Mouse (Mus musculus): Measurements from ENCODE around the gene Aqp11. TPM values are rescaled to one million over a fixed set of nuclear protein-coding genes. Genes with fewer than 3 reads are reported as not detected.
A peak's percentile ranks its signal among the peaks of the same experiment; 100 is the strongest.

The Aqp11 gene
- total RNA-seq, 4 experiments from 2014 or later = 31.3 to 38.5 (median 34.4) TPM

DNA sequence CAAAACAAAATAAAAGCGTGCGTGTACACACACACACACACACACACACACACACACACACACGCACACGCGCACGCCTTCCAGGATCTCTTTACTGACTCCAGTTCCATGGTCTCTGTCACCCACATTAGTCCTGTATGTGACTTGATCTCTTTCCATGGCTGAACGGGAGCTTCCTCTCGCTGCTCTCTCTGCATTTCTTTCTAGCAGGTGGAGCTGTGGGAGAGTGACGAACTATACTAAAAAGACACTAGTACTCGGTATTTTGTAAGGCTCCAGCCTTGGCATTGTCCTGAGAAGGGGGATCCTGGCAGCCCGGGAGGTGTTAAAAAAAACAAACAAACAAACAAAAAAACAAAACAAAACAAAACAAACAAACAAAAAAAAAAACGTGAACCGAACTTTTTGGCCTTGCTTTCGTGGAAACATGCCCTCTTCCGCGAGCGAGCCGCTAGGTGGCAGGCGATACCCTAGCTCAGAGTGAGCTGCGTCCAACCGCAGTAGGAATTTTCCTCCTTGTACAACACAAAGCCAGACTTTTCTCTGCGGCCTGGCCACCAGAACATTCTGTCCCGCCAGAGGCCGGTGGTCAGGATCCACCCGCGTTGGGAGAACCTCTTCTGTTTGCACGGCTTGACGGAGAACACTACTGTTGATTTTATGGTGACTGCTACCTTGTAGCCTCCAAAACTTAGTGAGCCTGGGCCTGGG lies 9.9 kb upstream of the Aqp11 start:
- peak; percentile 68 to 82 for DNase-seq (ENCODE audit: low spot score in 2 of 2)

DNA sequence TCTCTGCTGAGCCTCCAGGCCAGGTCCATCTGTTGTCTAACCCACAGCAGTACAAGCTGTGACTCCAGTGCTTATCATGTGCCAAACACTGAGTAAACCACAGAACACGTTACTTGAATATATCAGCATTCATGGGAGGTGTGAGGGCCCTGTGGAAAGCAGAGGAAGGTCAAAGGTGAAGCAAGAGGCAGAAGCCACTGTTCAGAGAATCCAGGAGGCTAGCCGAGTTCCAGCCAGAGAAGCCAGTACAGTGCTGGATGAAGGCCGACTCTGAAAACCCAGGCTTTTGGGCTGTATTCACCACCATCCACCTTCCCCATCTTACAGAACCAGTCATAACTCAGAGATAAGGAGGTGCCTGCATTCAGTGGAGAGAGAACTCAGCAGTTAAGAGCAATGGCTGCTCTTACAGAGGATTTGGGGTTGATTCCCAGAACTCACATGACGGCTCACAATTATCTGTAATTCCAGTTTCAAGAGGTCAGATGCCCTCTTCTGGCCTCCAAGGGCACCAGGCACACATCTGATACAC lies 9.2 kb upstream of the Aqp11 start:
- no peak for DNase-seq (ENCODE audit: low spot score in 2 of 2)

DNA sequence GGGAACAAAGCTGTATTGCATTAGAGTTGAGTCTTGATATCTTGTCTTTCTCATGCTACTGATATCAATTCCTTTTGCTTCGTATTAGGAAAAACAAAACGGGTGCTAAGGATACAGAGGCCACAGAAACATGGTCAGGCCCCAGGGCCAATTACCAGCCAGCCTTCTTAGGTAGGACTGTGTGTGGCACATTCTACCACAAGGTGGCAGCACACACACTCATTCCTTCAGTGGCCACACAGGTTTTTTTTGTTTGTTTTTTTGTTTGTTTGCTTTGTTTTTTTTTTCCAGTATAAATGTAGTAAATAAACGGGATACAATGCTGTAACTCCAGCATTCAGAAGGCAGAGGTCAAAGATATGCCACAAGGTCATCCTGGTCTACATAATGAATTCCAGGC lies 7.2 kb upstream of the Aqp11 start:
- peak in 1 of 2 experiments; percentile 57 for DNase-seq (ENCODE audit: low spot score in 2 of 2)

DNA sequence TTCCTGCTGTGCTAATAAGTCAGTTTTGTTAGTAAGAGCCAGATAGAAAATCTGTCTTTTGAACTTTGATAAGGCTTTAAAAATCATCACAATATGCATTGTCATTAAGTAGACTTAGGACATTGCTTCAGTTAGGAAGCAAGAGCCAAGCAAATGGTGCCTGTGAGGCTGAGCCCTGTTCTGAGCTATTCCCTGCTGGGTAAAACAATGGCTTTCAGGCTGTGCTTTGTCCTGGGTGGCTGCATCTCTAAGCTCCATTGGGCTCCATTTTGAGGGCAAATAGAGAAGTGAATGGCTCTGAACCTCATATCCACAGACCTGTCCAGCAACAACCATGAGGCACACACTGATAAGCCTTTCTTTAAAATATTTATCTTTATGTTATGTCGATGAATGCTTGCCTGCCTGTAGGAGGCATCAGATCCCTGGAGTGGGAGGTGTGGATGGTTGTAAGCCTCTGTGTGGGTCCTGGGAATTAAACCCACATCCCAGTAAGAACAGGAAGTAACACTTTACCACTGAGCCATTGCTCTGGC lies 3.7 kb upstream of the Aqp11 start:
- no peak for DNase-seq (ENCODE audit: low spot score in 2 of 2)

DNA sequence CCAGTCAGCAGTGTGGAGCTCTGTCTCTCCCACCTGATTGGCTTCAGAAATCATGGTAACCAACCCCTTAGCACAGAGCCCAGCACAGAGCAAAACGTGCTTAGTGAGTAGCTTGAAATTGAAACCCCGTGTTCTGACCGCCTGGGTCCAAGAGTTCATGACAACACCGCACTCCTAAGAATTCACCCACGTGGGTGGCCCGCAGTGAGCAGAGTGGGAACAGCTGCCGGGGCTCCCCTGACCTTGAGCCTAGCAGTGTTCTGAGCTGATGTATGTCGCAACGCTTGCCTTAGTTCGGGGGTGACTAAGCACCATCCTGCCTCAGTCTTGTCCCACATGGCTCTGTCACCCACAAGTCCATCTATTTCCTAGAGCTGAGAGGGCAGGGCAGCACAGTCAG lies 2.9 kb upstream of the Aqp11 start:
- DNase-seq (ENCODE audit: low spot score in 2 of 2) = no peak

DNA sequence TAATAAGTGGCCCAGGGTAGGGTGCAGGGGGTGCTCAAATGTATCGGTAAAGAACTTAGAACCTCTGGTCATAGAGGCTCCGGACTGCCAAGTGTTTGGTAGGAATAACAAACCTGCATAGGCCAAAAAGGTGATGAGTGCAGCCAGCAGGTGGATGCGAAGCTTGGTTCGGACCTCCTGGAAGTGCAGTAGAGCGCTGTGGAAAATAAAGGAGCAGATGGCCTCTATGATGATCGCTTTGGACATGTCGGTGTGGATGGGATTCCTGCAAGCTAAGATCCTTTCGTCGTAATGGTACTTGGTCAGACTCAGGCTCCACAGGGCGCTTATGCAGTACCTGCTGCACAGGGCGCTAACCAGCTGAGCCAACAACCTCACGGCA lies 842 bp downstream of the Aqp11 start:
- DNase-seq (ENCODE audit: low spot score in 2 of 2) = no peak

DNA sequence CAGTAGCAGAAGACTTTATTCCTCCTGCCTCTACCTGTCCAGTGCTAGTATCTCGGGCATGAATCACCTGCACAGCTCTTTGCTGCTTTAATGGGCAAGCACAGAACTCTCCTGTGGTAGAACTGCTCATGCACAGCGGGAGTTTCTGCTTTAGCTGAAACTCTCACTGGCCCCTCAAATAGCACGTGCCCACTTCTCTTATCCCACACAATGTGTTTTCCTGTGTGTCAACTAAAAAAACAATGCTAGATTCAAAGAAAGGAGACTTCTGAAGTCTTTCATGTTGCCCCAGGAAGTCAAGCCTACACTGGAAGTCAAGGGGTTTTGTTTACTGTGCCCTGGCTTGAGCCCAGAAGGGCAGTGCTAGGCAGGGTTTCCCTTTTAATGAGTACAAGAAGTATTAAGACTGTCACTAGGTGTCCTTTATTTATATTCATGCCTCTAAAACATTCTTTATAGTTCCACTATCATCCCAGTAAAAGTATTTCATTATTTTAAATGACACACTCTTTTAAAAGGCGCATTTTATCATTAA lies 2.1 kb downstream of the Aqp11 start:
- no peak for DNase-seq (ENCODE audit: low spot score in 2 of 2)

DNA sequence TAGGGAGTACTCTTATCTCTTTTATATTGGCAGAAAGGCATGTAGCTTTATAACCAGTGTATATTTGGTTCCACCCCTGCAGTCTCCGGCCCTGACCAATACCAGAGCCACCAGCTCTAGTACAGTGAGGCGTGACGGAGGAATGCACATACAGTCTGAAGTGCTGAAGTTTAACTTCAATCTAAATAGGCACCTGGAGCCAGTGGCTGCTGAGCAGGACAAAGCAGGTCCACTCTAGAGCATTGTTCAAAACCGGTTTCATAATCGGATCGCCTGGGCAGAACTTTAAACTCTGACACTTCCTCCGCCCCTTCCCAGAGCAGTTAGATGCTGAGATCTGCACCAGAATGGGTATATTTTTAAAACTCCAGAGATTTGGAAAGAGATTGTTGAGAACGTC lies 3.1 kb downstream of the Aqp11 start:
- no peak for DNase-seq (ENCODE audit: low spot score in 2 of 2)

DNA sequence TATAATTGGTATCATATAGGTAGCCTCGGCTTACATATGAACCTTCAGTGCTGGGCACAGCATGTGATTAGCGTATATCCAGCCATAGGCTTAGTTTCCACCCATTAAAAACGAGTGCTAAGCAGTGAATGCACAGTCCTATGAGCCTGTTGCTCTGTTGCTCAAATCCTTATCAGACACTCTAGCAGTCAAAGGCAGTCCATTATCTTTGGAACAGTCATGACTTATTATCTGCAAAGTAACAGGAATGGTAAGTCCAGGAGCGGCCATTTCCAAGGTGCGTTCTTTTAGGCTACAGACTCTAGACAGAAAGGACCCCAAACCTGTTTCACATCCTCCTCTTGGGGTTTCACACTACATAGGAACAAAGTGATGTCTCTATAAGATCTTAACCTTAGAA lies 4.5 kb downstream of the Aqp11 start:
- no peak for DNase-seq (ENCODE audit: low spot score in 2 of 2)

DNA sequence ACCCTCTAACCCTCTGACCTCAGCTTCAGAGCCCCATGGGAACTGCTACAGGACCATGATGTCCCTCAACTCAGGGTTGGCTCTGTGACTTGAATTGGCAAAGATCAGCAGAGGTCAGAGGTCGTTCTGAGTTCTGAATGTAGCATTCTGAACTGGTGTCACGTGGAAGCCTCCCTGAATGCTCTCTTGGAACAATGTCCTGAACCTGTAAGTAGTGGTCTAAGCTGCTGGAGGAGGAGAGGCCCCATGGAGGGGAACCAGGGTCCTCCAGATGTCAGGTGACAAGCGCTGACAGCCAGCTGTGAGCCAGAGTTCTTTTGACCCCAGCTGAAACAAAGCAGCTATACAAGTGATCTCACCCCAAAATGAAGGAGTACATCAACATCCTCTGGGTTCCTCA lies 7.7 kb downstream of the Aqp11 start:
- no peak for DNase-seq (ENCODE audit: low spot score in 2 of 2)

DNA sequence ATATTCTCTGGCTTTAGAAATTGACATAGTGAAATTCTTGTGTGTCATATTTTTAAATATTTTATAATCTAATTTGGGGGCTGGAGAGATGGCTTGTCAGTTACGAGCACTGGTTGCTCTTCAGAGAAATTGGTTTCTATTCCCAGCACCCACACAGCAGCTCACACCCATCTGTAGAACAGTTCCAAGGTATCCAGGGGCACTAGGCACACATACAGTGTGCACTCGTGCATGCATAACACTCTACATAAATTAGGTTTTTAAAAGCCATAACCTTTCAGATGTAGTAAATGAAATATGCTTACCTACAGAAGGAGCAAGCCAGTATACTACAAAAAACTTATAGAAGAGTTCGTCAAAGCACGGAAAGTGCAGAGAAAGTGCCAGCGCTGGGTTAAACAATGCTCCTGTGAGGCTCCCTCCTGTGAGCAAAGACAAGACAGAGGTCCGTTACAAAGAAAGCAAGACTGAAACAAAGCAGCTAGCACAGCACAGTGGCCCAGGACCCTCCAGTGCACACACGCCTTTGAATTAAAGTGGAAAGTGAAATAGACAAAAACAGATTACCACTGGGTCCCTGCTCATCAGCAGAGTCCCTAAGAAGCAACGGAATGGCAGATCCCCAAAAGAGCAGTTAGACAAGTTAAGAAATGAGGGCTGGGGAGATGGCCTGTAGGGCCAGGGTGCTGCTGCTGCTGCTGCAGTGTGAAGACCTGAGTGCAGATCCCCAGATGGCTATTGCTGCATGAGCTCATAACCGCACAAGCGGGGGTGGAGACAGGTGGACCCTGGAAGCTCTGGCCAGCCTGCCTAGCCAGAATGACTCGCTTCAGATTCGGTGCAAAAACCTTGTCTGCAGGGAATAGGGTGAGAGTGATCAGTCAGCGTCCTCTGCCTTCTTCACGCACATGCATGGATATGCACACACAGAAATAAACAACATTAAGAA lies 9.1 kb downstream of the Aqp11 start:
- no peak for DNase-seq (ENCODE audit: low spot score in 2 of 2)

DNA sequence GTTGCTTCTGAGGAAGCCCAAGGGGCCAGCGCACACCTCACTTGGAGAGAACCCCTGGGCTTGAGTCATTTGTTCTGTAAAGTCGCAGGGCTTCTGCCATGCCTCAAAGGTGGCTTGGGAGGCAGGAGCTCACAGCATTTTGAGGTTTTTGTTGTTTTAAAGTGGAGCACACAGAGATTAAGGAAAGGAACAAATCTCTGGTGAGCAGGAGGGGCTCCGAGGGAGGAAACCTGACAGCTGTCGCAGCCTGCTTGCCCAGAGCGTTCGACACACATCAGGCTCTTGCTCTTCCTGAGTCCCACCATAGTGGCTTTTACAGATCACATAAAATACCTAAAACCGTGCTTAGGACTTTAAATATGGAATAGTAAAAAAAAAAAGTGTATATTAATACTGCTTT lies 11.3 kb downstream of the Aqp11 start:
- no peak for DNase-seq (ENCODE audit: low spot score in 2 of 2)

DNA sequence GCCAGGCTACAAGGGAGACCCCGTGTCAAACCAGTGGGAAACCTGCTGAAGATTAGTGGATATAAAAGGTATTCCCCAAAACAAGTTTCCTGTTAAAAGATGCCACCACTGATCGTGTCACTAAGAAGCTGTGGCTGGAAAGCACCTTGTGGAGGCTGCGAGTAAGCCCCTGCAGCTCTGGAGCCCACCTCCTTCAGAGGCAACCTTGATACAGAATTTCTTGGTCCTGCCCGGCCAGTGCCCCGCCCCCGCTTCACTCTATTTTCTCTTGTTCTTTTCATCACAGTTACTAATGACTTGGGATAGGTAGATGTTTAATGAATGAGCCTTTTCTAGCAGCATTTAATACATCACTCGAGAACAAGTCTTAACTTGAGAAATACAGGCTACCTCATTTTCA lies 12.0 kb downstream of the Aqp11 start:
- DNase-seq (ENCODE audit: low spot score in 2 of 2) = no peak

DNA sequence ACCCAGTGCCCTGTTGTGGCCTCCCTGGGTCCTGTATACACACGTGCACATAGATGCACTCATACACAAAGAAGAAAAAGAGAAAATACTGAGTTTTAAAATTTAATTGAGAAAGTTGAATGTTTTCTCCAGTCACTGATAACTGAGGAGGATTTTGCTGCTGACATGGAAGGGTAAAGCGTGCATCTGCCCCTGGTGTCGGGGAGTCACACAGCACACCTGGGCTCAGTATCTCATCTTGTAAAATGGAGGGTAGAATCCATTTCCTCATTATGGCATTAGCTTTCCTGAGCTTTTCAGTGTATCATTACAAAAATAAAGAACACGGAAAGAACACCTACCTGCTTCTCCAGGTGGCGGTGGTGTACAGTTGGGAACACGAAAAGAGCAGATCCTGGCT lies 12.7 kb downstream of the Aqp11 start:
- DNase-seq (ENCODE audit: low spot score in 2 of 2) = no peak

DNA sequence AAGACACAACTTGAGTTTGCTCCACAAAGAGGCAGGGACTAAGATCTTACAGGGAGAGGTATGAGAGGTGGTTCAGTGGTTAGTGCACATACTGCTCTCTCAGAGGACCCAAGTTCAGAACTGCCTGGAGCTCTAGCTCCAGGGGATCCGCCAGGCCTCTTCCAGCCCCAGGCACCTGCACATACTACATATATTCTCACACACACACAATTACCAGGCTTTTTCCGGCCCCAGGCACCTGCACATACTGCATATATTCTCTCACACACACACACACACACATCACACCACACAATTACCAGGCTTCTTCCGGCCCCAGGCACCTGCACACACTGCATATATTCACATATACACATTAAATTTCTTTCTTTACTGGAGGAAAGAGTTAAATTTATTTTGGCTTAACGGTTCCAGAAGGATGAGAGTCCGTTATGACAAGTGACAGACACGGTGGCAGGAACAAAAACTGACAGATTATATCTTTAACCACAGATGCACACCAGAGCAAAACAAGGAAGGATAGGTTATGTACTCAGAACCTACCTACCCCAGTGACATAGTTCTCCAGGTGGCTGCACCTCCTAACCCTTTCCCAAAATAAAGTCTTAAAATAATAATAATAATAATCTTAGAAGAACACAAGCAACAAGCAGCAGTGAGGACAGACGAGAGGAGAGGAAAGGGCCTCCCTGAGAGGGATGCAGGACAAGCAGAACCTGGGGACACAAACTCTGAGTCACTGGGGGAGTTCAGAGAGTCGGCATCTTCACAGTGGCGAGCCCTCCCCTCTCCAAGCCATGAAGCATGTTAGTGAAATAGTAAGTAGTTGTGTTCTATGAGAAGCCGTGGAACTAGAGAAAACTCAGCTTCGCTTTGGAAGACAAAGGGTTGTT lies 14.2 kb downstream of the Aqp11 start:
- DNase-seq (ENCODE audit: low spot score in 2 of 2) = no peak

DNA sequence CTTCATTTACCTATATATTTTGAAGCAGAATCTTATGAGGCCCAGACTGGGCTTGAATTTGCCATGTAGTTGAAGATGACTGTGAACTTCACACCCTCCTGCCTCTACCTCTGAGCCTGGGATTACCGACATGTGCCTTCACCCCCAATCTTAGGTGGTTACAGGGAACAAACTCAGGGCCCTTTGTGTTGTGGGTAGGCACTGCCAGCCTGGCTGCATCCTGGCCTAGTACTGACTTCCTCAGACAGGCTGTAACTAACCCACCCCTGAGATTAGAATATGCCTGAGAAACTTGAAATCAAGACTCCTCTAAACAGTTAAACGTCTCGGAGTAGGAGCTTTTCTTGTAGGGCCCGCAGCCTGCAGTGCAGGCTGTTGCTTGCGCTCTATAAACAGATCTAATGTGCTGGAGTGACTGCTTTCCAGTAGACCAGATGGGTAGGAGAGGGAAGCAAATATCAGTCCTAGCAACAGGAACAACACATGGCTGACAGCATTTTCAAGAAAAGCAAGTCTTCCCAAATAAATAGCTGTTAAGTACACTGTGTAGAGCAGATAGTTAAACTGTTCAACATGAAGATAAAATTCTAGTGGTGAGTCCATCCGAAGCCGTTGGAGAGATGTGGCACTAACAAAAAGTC lies 15.7 kb downstream of the Aqp11 start:
- peak in 1 of 2 experiments; percentile 49 for DNase-seq (ENCODE audit: low spot score in 2 of 2)

DNA sequence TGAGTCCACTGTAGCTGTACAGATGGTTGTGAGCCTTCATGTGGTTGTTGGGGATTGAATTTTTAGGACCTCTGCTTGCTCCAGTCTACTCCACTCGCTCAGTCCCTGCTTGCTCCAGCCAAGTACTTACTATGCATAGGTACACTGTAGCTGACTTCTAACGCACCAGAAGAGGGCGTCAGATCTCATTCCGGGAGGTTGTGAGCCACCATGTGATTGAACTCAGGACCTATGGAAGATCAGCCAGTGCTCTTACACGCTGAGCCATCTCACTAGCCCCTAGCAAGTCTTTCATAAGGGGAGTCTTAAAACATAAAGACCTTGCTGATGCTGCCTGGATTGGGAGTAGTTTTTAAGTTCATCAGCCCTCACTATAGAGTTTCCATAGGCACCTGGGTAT lies 18.0 kb downstream of the Aqp11 start:
- no peak for DNase-seq (ENCODE audit: low spot score in 2 of 2)

DNA sequence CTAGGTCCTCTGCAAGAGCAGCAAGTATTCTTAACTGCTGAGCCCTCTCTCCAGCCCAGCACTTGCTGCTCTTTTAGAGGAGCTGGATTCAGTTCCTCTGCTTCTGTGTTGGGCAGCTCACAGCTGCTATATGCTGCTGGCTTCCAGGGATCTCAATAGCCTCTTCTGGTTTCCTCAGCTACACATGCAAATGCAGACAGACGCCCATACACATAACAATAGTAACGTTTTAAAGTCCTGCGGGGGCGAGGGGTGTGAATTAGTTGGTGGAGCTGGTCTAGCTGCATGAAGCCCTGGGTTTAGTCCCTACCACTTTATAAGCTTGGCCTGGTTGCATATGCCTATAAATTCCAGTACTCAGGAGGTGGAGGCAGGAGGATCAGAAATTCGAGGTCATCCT lies 19.0 kb downstream of the Aqp11 start:
- no peak for DNase-seq (ENCODE audit: low spot score in 2 of 2)

DNA sequence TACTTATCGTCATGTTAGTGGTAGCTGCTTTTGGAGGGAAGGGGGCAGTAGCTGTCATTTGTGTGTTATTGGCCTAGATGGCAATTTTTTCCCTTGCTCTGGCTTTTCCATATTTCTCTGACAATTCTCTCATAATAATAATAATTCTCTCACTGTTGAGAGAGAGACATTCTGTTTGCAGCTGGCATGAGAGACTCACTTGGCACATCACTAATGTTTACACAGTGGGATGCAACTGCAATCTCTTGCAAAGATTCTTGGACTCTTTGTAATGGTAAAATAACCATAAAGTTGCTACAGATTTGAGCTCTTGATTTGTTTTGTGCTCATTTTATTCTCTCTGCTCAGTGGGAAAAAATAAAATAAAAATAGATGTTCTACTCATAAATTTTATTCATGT lies 20.8 kb downstream of the Aqp11 start:
- DNase-seq (ENCODE audit: low spot score in 2 of 2) = no peak

DNA sequence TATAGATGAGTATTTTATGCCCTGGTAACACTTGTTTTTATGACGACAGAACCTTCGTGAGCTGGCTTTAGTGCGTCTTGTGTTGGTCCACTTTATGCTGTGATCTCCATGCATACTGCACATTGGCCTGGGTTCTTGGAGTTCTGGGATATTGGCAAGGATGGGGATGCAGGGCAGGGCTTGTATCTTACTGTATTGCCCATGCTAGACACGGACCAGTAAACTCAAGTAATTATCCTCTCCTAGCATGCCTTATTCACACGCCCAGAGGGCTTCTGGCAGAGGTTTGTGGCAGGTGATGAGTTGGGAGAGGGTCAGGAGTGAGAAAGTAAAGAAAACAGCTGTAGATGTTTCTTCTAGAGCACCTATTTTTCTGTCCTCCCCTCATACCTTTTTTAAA lies 23.4 kb downstream of the Aqp11 start:
- no peak for DNase-seq (ENCODE audit: low spot score in 2 of 2)

Data from layer of hippocampus, adult 8-10 months (tissue).